Mouse (Mus musculus): ENCODE data around the gene Gm973. TPM values are rescaled to one million over a fixed set of nuclear protein-coding genes. Genes with fewer than 3 reads are reported as not detected.

Gene Gm973
- polyA plus RNA-seq, 1 experiment from 2014 or later: 0.82 TPM

DNA sequence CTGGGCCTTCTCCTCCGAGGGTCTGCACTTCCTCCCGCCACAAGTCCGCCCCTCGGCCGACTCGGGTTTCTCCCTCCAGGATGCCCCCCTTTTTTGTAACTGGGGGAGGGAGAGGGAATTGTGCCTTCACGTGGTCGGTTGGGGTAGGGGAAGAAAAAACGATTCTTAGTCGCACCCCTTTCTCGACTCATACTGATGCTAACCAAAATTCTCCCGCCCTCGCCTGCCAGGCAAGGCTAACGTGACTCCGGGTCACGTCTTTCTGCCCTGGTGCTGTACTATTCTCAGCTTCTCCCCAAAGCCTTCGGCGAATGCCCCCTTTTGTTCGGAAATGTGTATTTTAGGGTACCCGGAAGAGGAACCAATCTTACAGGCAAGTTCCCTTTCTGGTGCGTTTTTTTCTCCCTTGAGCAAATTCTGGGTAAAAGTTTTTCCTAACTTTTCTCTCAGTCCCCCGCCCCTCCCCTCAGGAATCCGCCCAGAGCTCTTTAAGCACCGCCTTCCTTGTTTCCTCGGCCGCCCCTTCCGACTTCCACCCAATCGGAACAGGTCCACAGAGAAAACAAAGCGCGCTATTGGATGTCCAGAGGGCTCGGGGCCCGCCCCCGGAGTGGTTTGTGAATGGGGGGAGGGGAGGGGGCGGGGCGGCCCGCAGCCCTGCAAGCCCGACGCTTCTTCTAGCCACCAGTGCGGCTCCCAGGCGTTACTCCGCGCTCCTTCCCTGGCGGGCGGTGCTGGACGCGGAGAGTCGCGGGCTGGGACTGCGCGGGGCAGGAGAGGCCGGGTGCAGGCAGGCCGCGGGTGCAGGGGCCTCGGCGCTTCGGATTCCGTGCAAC lies 34.4 kb upstream of the Gm973 start:
- peak; percentile 95 for ATAC-seq (ENCODE audit: insufficient number of reproducible peaks, insufficient read depth, low FRiP score, low read depth)
- Histone ChIP-seq H3K27me3 (ENCODE audit: control insufficient read depth, insufficient read depth, low read length) (no peaks in the 10 kb centered on the region), H3K36me3 (ENCODE audit: control insufficient read depth, insufficient read depth, low read length) (no peaks in the 10 kb centered on the region), H3K9me3 (ENCODE audit: control insufficient read depth, low read depth, low read length) (no peaks in the 10 kb centered on the region), H3K4me2 (replicated peaks; ENCODE audit: low read depth, low read length) (peak overlapping the region; percentile 59), H3K27ac (ENCODE audit: low read length) (peak overlapping the region; percentile 97), H3K4me3 (ENCODE audit: low read depth, low read length) (peak overlapping the region; percentile 77), H3K9ac (replicated peaks; ENCODE audit: low read depth, low read length) (peak overlapping the region; percentile 81), H3K4me1 (ENCODE audit: control insufficient read depth, insufficient read depth, low read length) (peaks cover 19% of the 10 kb centered on the region)
- WGBS: 1% methylated on average over 54 of the region's 57 CpGs

DNA sequence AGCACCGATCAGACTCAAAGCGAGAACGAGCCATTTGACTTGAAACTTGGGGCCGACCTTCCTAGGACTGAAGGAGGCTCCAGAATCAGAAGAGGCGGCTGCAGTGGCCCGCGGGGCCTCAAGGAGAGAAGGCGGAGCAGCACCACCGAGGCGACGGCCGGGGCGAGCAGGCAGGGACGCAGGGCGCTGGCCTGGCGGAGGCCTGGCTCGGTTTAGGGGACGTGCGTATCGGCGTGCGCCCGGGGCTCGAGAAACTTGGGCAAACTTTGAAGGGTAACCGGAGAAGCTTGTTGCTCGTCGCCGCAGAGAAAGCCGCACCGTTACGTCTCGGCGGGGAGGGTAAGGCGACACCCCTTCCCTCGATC lies 33.8 kb upstream of the Gm973 start, which contains the start of gene Fzd7:
Gene Fzd7 (plus strand): TSS at position 94 of the 365 bp plus-strand sequence.
- H3K9me3 ChIP-seq (ENCODE audit: control insufficient read depth, low read depth, low read length): no peaks in the 10 kb centered on the region
- peak within 1 kb of the TSS; percentile 97 for H3K27ac ChIP-seq (ENCODE audit: low read length)
- H3K9ac ChIP-seq (replicated peaks; ENCODE audit: low read depth, low read length): peak within 1 kb of the TSS; percentile 81
- H3K36me3 ChIP-seq (ENCODE audit: control insufficient read depth, insufficient read depth, low read length): peaks cover 4% of the 10 kb centered on the region; the same call in 1 of the 2 replicates
- peak within 1 kb of the TSS; percentile 77 for H3K4me3 ChIP-seq (ENCODE audit: low read depth, low read length)
- peak; percentile 5; the same call in 1 of the 2 replicates for ATAC-seq (ENCODE audit: insufficient number of reproducible peaks, insufficient read depth, low FRiP score, low read depth)
- H3K27me3 ChIP-seq (ENCODE audit: control insufficient read depth, insufficient read depth, low read length): no peaks in the 10 kb centered on the region
- peak within 1 kb of the TSS; percentile 59 for H3K4me2 ChIP-seq (replicated peaks; ENCODE audit: low read depth, low read length)
- peaks cover 23% of the 10 kb centered on the region for H3K4me1 ChIP-seq (ENCODE audit: control insufficient read depth, insufficient read depth, low read length)
- WGBS: under 1% methylated on average over 35 of the region's 35 CpGs

DNA sequence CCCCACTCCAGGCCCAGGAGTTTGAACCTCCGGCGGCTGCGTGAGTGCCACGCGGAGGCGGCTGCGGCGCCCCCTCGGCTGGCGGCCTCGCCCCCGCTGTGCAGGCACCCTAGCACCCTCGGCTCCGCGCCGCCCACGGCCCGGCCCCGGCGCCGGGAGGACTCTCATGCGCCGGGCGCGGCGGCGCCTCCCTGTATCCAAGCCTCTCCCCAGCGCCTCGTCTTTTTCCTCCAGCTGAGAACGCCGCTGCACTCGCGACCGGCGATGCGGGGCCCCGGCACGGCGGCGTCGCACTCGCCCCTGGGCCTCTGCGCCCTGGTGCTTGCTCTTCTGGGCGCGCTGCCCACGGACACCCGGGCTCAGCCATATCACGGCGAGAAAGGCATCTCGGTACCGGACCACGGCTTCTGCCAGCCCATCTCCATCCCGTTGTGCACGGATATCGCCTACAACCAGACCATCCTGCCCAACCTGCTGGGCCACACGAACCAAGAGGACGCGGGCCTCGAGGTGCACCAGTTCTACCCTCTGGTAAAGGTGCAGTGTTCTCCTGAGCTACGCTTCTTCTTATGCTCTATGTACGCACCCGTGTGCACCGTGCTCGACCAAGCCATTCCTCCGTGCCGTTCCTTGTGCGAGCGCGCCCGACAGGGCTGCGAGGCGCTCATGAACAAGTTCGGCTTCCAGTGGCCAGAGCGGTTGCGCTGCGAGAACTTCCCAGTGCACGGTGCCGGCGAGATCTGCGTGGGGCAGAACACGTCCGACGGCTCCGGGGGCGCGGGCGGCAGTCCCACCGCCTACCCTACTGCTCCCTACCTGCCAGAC lies 33.2 kb upstream of the Gm973 start:
- no peak for ATAC-seq (ENCODE audit: insufficient number of reproducible peaks, insufficient read depth, low FRiP score, low read depth)
- Histone ChIP-seq H3K9ac (replicated peaks; ENCODE audit: low read depth, low read length) (peak overlapping the region; percentile 81), H3K27me3 (ENCODE audit: control insufficient read depth, insufficient read depth, low read length) (no peaks in the 10 kb centered on the region), H3K36me3 (ENCODE audit: control insufficient read depth, insufficient read depth, low read length) (peaks cover 4% of the 10 kb centered on the region; the same call in 1 of the 2 replicates), H3K4me1 (ENCODE audit: control insufficient read depth, insufficient read depth, low read length) (peaks cover 29% of the 10 kb centered on the region), H3K4me2 (replicated peaks; ENCODE audit: low read depth, low read length) (peak overlapping the region; percentile 59), H3K4me3 (ENCODE audit: low read depth, low read length) (peak overlapping the region; percentile 77), H3K27ac (ENCODE audit: low read length) (peak overlapping the region; percentile 97), H3K9me3 (ENCODE audit: control insufficient read depth, low read depth, low read length) (no peaks in the 10 kb centered on the region)
- WGBS: under 1% methylated on average over 73 of the region's 88 CpGs

DNA sequence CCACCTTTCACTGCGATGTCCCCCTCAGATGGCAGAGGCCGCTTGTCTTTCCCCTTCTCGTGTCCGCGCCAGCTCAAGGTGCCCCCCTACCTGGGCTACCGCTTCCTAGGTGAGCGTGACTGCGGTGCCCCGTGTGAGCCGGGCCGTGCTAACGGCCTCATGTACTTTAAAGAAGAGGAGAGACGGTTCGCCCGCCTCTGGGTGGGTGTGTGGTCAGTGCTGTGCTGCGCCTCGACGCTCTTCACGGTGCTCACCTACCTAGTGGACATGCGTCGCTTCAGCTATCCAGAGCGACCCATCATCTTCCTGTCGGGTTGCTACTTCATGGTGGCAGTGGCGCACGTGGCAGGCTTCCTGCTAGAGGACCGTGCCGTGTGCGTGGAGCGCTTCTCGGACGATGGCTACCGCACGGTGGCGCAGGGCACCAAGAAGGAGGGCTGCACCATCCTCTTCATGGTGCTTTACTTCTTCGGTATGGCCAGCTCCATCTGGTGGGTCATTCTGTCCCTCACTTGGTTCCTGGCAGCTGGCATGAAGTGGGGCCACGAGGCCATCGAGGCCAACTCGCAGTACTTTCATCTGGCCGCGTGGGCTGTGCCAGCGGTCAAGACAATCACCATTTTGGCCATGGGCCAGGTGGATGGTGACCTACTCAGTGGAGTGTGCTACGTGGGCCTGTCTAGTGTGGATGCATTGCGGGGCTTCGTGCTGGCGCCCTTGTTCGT lies 32.4 kb upstream of the Gm973 start:
- Histone ChIP-seq H3K9ac (replicated peaks; ENCODE audit: low read depth, low read length) (peak overlapping the region; percentile 81), H3K4me2 (replicated peaks; ENCODE audit: low read depth, low read length) (peak overlapping the region; percentile 59), H3K4me3 (ENCODE audit: low read depth, low read length) (peak overlapping the region; percentile 77), H3K27ac (ENCODE audit: low read length) (peak overlapping the region; percentile 97; the same call in 1 of the 2 replicates), H3K27me3 (ENCODE audit: control insufficient read depth, insufficient read depth, low read length) (no peaks in the 10 kb centered on the region), H3K9me3 (ENCODE audit: control insufficient read depth, low read depth, low read length) (no peaks in the 10 kb centered on the region), H3K4me1 (ENCODE audit: control insufficient read depth, insufficient read depth, low read length) (peaks cover 36% of the 10 kb centered on the region), H3K36me3 (ENCODE audit: control insufficient read depth, insufficient read depth, low read length) (peaks cover 4% of the 10 kb centered on the region; the same call in 1 of the 2 replicates)
- no peak for ATAC-seq (ENCODE audit: insufficient number of reproducible peaks, insufficient read depth, low FRiP score, low read depth)
- 2% methylated on average over 46 of the region's 46 CpGs for WGBS

DNA sequence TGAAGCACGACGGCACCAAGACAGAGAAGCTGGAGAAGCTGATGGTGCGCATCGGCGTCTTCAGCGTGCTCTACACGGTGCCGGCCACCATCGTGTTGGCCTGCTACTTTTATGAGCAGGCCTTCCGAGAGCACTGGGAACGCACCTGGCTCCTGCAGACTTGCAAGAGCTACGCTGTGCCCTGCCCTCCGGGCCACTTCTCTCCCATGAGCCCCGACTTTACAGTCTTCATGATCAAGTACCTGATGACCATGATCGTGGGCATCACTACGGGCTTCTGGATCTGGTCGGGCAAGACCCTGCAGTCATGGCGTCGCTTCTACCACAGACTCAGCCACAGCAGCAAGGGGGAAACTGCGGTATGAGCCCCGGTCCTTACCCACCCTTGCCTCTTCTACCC lies 31.8 kb upstream of the Gm973 start:
- no peak for ATAC-seq (ENCODE audit: insufficient number of reproducible peaks, insufficient read depth, low FRiP score, low read depth)
- peak overlapping the region; percentile 81 for H3K9ac ChIP-seq (replicated peaks; ENCODE audit: low read depth, low read length)
- H3K27ac ChIP-seq (ENCODE audit: low read length): peak overlapping the region; percentile 68
- no peaks in the 10 kb centered on the region for H3K9me3 ChIP-seq (ENCODE audit: control insufficient read depth, low read depth, low read length)
- H3K4me2 ChIP-seq (replicated peaks; ENCODE audit: low read depth, low read length): peak overlapping the region; percentile 59
- H3K4me3 ChIP-seq (ENCODE audit: low read depth, low read length): peak overlapping the region; percentile 77
- no peaks in the 10 kb centered on the region for H3K27me3 ChIP-seq (ENCODE audit: control insufficient read depth, insufficient read depth, low read length)
- peaks cover 4% of the 10 kb centered on the region; the same call in 1 of the 2 replicates for H3K36me3 ChIP-seq (ENCODE audit: control insufficient read depth, insufficient read depth, low read length)
- peaks cover 42% of the 10 kb centered on the region for H3K4me1 ChIP-seq (ENCODE audit: control insufficient read depth, insufficient read depth, low read length)
- 5% methylated on average over 21 of the region's 21 CpGs for WGBS

DNA sequence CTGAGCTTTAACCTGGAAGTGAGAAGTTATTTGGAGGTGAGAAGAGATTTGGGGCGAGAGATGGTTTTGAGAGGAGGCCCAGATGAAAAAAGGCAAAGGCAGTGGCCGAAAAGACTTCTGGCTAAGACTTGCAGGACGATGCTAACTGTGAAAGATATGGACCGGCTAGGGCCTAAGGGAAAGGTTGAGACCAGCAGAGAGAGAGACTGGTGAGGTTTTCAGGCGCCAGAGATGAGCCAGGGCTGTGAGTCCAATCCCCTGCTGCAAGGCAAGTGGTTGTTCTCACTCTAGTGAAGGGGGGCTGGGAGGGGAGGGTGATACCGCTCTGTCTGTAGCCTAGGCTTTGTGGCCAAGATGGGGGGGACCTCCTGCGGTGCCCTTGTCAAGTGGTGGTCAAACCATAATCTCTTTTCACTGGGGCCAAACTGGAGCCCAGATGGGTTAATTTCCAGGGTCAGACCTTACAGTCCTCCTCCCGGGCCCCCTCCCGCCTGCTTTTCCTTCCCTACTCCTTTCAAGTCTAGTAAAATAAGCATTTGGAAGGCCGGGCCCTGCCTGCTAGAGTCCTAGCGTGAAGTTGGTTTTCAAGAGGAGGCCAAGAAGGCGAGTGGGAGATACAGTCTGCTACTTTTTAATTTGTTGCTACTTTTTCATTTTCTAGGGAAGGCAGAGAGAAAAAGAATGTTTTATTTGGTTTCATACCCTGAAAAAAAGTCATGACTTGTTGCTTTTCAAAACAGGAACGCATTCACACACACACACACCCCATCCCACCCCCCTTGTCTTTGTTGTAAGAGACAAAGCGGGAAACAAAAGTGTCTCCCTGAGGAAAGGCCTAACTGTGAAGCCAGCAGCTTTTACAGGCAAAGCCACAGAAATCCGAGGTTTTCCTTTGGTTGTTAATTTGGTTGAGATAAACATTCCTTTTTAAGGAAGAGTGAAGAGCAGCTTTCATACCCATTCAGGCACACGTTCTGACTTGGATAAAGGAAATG lies 31.0 kb upstream of the Gm973 start:
- Histone ChIP-seq H3K9ac (replicated peaks; ENCODE audit: low read depth, low read length) (peak overlapping the region; percentile 81), H3K4me2 (replicated peaks; ENCODE audit: low read depth, low read length) (peak overlapping the region; percentile 59), H3K4me1 (ENCODE audit: control insufficient read depth, insufficient read depth, low read length) (peaks cover 39% of the 10 kb centered on the region), H3K9me3 (ENCODE audit: control insufficient read depth, low read depth, low read length) (no peaks in the 10 kb centered on the region), H3K27me3 (ENCODE audit: control insufficient read depth, insufficient read depth, low read length) (no peaks in the 10 kb centered on the region), H3K27ac (ENCODE audit: low read length) (peak overlapping the region; percentile 68), H3K36me3 (ENCODE audit: control insufficient read depth, insufficient read depth, low read length) (peaks cover 4% of the 10 kb centered on the region; the same call in 1 of the 2 replicates), H3K4me3 (ENCODE audit: low read depth, low read length) (peak overlapping the region; percentile 77)
- no peak for ATAC-seq (ENCODE audit: insufficient number of reproducible peaks, insufficient read depth, low FRiP score, low read depth)
- 7% methylated on average over 16 of the region's 16 CpGs for WGBS

DNA sequence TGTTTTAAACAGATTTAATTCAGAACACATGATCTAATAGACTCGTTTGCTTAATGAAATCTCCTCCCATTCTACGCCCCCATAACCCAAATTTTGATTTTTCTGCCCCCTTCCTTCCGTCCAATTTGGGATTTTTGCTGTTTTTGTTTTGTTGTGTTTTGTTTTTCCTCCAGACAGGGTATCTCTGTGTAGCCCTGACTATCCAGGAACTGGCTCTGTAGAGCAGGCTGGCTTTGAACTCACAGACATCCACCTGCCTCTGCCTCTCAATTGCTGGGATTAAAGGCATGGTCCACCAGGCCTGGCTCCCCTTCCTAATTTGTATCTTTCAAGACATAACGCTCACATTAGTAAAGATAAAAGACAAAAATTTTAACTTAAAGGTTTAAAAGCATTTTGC lies 30.3 kb upstream of the Gm973 start:
- Histone ChIP-seq H3K9me3 (ENCODE audit: control insufficient read depth, low read depth, low read length) (no peaks in the 10 kb centered on the region), H3K27me3 (ENCODE audit: control insufficient read depth, insufficient read depth, low read length) (no peaks in the 10 kb centered on the region), H3K4me2 (replicated peaks; ENCODE audit: low read depth, low read length) (peak overlapping the region; percentile 59), H3K27ac (ENCODE audit: low read length) (no peak overlapping the region), H3K9ac (replicated peaks; ENCODE audit: low read depth, low read length) (0 out of 2 replicates have a peak overlapping the region, but pooled peaks have one; percentile 81), H3K4me3 (ENCODE audit: low read depth, low read length) (peak overlapping the region; percentile 77), H3K36me3 (ENCODE audit: control insufficient read depth, insufficient read depth, low read length) (peaks cover 4% of the 10 kb centered on the region; the same call in 1 of the 2 replicates), H3K4me1 (ENCODE audit: control insufficient read depth, insufficient read depth, low read length) (peaks cover 36% of the 10 kb centered on the region)
- WGBS: 32% methylated on average over 4 of the region's 4 CpGs
- ATAC-seq (ENCODE audit: insufficient number of reproducible peaks, insufficient read depth, low FRiP score, low read depth): no peak
